Mouse (Mus musculus): ENCODE measurements around the gene Itprip. TPM values are rescaled to one million over a fixed set of nuclear protein-coding genes. Genes with fewer than 3 reads are reported as not detected.

The Itprip gene
- polyA plus RNA-seq, 1 experiment from 2014 or later, result 2.7 TPM

DNA sequence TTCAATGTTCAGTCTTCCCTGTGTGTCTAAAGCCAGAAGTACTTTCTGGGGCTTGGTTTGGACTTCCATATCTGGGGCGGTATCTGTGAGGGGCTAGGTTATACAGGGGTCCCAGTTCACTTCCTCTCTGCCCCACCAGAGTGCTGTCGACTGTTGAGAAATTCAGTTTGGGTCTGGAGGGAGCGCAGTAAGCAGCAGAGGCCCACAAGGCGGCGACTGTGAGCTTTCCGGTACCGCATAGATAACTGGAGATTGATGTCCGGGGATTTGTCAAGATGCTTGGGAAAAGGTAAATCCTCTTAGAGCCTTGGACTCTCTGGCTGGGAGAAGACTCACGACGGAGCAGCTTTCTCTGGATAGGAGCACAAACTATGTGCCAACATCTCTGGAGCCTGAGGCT is 47.6 kb downstream of the Itprip start:
- H3K36me3 ChIP-seq (ENCODE audit: control insufficient read depth, insufficient read depth), result no peaks in the 10 kb centered on the region
- H3K4me2 ChIP-seq (replicated peaks; ENCODE audit: low read depth), result no peak overlapping the region
- TF ChIP-seq CTCF (IDR thresholded peaks at IDR 0.05; ENCODE audit: low read depth), result peak; percentile 62
- WGBS, result 40% methylated on average over 10 of the region's 10 CpGs
- H3K27ac ChIP-seq (ENCODE audit: low read depth, low read length), result no peak overlapping the region
- no peak for ATAC-seq
- H3K27me3 ChIP-seq (replicated peaks; ENCODE audit: control insufficient read depth, insufficient read depth, low read length), result no peaks in the 10 kb centered on the region
- no peak overlapping the region for H3K4me3 ChIP-seq (ENCODE audit: low read depth, low read length)
- no peaks in the 10 kb centered on the region for H3K4me1 ChIP-seq (replicated peaks; ENCODE audit: control insufficient read depth, insufficient read depth, low read length)
- H3K9ac ChIP-seq (ENCODE audit: low read depth, low read length), result no peak overlapping the region
- H3K9me3 ChIP-seq (ENCODE audit: control insufficient read depth), result no peaks in the 10 kb centered on the region

DNA sequence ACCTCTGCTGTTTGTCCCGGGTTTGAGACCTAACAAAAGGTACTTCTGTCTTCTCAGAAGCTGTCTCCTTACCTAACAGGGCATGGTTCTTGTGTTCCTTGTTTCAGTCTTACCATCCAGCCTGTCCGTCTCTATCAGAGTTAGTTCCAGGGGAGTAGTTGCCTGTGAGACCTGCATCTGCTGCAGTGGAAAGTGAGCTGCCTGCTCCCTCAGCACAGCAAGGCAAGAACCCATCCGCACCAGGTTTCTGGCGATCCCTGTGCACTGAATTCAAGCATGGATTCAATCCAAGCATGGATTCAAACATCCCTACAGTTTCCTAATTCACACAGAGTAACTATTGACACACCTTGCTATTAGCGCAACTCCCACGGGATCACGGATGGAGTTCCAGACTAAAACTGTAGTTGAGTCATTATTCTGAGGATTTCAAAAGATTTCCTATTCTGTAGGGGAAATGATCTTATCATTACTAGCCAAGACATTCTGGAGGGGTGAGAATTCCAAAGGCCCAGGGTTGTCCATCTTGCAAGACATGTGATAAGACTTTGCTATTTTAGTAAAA is 48.9 kb downstream of the Itprip start:
- Histone ChIP-seq H3K4me3 (ENCODE audit: low read depth, low read length) (no peak overlapping the region), H3K4me2 (replicated peaks; ENCODE audit: low read depth) (no peak overlapping the region), H3K36me3 (ENCODE audit: control insufficient read depth, insufficient read depth) (no peaks in the 10 kb centered on the region), H3K27me3 (replicated peaks; ENCODE audit: control insufficient read depth, insufficient read depth, low read length) (no peaks in the 10 kb centered on the region), H3K4me1 (replicated peaks; ENCODE audit: control insufficient read depth, insufficient read depth, low read length) (no peaks in the 10 kb centered on the region), H3K9me3 (ENCODE audit: control insufficient read depth) (no peaks in the 10 kb centered on the region), H3K9ac (ENCODE audit: low read depth, low read length) (no peak overlapping the region), H3K27ac (ENCODE audit: low read depth, low read length) (no peak overlapping the region)
- no peak for ATAC-seq
- 59% methylated on average over 7 of the region's 7 CpGs for WGBS
- no peak for TF ChIP-seq CTCF (IDR thresholded peaks at IDR 0.05; ENCODE audit: low read depth)

DNA sequence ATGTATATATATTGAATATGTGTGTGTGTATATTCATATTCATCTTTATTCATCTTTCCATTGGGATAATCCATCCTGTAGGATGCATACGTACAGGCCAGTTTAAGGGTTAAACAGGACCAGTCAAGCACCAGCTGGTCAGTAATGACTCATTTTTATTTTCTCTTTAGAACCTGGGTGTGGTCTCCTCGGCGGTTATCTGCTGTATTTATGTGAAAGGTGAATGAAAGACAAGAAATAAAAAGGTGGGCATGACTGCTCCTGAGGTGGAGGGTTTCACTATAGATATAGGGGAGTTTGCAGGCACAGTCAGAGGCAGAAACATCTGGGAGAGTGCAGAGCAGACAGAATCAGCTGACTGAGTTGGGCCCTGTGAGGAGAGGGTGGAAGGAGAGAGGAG is 49.6 kb downstream of the Itprip start:
- no peak overlapping the region for H3K4me3 ChIP-seq (ENCODE audit: low read depth, low read length)
- TF ChIP-seq CTCF (IDR thresholded peaks at IDR 0.05; ENCODE audit: low read depth), result no peak
- no peaks in the 10 kb centered on the region for H3K36me3 ChIP-seq (ENCODE audit: control insufficient read depth, insufficient read depth)
- H3K4me2 ChIP-seq (replicated peaks; ENCODE audit: low read depth), result no peak overlapping the region
- H3K4me1 ChIP-seq (replicated peaks; ENCODE audit: control insufficient read depth, insufficient read depth, low read length), result no peaks in the 10 kb centered on the region
- no peaks in the 10 kb centered on the region for H3K9me3 ChIP-seq (ENCODE audit: control insufficient read depth)
- no peak overlapping the region for H3K9ac ChIP-seq (ENCODE audit: low read depth, low read length)
- ATAC-seq, result no peak
- H3K27ac ChIP-seq (ENCODE audit: low read depth, low read length), result no peak overlapping the region
- WGBS, result 23% methylated on average over 3 of the region's 3 CpGs
- H3K27me3 ChIP-seq (replicated peaks; ENCODE audit: control insufficient read depth, insufficient read depth, low read length), result no peaks in the 10 kb centered on the region

DNA sequence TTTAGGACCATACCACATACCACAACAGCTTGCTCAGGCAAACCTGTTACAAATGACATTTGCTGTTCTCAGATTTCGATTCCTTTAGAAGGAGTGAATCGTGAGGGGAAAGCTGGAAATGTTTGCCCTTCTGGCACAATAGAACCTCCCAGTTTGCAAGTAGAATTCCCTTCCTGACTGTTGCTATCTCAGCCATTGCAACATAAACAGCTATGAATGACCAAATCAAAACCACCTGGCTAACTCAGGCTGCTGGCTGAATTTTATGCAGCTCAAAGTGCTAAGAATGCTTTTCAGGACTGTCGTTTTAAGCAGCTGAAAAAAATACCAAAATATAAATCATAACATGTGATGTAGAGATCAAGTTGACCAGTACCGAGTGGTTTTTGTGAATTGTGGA is 50.1 kb downstream of the Itprip start:
- 46% methylated on average over 4 of the region's 4 CpGs for WGBS
- no peak overlapping the region for H3K4me2 ChIP-seq (replicated peaks; ENCODE audit: low read depth)
- H3K4me3 ChIP-seq (ENCODE audit: low read depth, low read length), result no peak overlapping the region
- no peak overlapping the region for H3K9ac ChIP-seq (ENCODE audit: low read depth, low read length)
- ATAC-seq, result no peak
- no peak overlapping the region for H3K27ac ChIP-seq (ENCODE audit: low read depth, low read length)
- peaks cover 3% of the 10 kb centered on the region; the same call in 1 of the 2 replicates for H3K36me3 ChIP-seq (ENCODE audit: control insufficient read depth, insufficient read depth)
- H3K4me1 ChIP-seq (replicated peaks; ENCODE audit: control insufficient read depth, insufficient read depth, low read length), result no peaks in the 10 kb centered on the region
- no peaks in the 10 kb centered on the region for H3K9me3 ChIP-seq (ENCODE audit: control insufficient read depth)
- no peaks in the 10 kb centered on the region for H3K27me3 ChIP-seq (replicated peaks; ENCODE audit: control insufficient read depth, insufficient read depth, low read length)
- TF ChIP-seq CTCF (IDR thresholded peaks at IDR 0.05; ENCODE audit: low read depth), result no peak

DNA sequence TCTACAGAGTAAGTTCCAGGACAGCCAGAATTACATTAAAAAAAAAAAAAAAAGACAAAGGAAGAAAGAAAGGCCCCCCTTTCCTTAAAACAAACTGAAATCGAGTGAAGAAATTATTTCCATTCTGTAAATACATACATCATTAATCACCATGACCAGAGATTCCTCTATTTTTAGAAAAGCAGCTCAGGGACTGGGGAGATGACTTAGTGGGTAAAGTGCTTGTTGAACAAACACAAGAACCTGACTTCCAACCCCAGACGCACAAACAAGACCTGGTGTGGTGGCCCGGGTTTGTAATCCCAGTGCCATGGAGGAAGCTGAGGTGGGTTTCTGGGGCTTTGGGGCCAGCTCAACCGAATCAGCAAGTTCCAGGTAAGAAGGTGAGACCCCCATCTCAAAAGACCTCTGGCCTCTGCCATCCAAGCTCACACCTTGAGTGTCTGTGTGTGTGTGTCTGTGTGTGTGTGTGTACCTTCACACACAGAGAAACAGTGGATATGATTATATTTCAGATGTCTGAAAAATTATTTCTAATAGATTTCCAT is 51.4 kb downstream of the Itprip start:
- Histone ChIP-seq H3K9me3 (ENCODE audit: control insufficient read depth) (no peaks in the 10 kb centered on the region), H3K4me3 (ENCODE audit: low read depth, low read length) (no peak overlapping the region), H3K9ac (ENCODE audit: low read depth, low read length) (no peak overlapping the region), H3K4me1 (replicated peaks; ENCODE audit: control insufficient read depth, insufficient read depth, low read length) (no peaks in the 10 kb centered on the region), H3K27ac (ENCODE audit: low read depth, low read length) (no peak overlapping the region), H3K4me2 (replicated peaks; ENCODE audit: low read depth) (no peak overlapping the region), H3K36me3 (ENCODE audit: control insufficient read depth, insufficient read depth) (peaks cover 14% of the 10 kb centered on the region), H3K27me3 (replicated peaks; ENCODE audit: control insufficient read depth, insufficient read depth, low read length) (no peaks in the 10 kb centered on the region)
- WGBS, result 49% methylated on average over 4 of the region's 4 CpGs
- no peak for TF ChIP-seq CTCF (IDR thresholded peaks at IDR 0.05; ENCODE audit: low read depth)
- ATAC-seq, result no peak

DNA sequence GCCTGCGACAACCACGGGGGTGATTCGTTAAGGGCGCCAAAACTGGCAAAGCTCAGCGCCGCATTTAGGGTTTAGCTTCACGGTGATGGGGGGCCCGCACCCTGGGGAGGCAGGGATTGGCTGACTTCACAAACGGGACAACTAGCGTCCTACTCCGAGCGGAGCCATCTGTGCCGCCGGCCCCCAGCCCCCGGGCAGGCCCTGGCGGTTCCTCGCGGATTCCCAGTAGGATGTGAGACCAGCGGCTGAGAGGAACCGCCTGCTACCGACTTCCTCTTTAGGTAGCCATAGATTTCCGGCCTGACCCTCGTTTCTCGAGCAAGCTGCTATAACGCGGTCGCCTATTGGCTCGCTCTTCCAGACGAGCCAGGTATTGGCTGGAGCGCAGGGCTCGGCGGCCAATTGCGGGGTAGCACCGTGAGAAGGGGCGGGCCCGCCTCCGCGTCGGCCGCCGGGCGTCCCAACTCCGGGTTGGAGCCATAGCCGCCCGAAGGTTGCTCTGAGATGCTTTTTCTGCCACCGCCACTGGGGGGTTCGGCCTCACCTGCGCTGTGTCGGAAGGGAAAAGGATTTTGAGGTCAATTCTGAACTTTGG is 53.6 kb downstream of the Itprip start, which contains the start of gene Gsto2:
Gene Gsto2 (plus strand): TSS at position 182 of the 595 bp plus-strand sequence.
- ATAC-seq, result peak; percentile 100
- Histone ChIP-seq H3K4me1 (replicated peaks; ENCODE audit: control insufficient read depth, insufficient read depth, low read length) (no peaks in the 10 kb centered on the region), H3K9ac (ENCODE audit: low read depth, low read length) (peak within 1 kb of the TSS; percentile 66), H3K27ac (ENCODE audit: low read depth, low read length) (peak within 1 kb of the TSS; percentile 80), H3K27me3 (replicated peaks; ENCODE audit: control insufficient read depth, insufficient read depth, low read length) (no peaks in the 10 kb centered on the region), H3K4me2 (replicated peaks; ENCODE audit: low read depth) (peak within 1 kb of the TSS; percentile 93), H3K9me3 (ENCODE audit: control insufficient read depth) (no peaks in the 10 kb centered on the region), H3K36me3 (ENCODE audit: control insufficient read depth, insufficient read depth) (peaks cover 24% of the 10 kb centered on the region), H3K4me3 (ENCODE audit: low read depth, low read length) (peak within 1 kb of the TSS; percentile 53)
- WGBS, result under 1% methylated on average over 49 of the region's 49 CpGs
- peak; percentile 73 for TF ChIP-seq CTCF (IDR thresholded peaks at IDR 0.05; ENCODE audit: low read depth)
